Mouse (Mus musculus) G1E (cell line): ENCODE measurements around the gene Zfp697. TPM values are rescaled to one million over a fixed set of nuclear protein-coding genes. Genes with fewer than 3 reads are reported as not detected.
"Not testable (repeated sequence)": the region's sequence is repeated elsewhere in the genome, so short reads cannot be mapped to it uniquely, and the experiment has no call there.

ENCODE experiments used
- ATAC-seq: 2 replicates; pipeline ENCODE4 v1.8.0; 2016; ENCODE audit warnings: mild to moderate bottlenecking; ENCODE audit not compliant: insufficient number of reproducible peaks, poor library complexity, low FRiP score, severe bottlenecking; ENCODE audit errors: extremely low read depth
- DNase-seq: peaks from one replicate; pipeline ENCODE4 v3.0.0; 2012; ENCODE audit warnings: low spot score
- H3K27me3 ChIP-seq: 2 replicates; pipeline ENCODE4 v1.6.1; 2012; ENCODE audit warnings: mild to moderate bottlenecking, low read length, inconsistent platforms; ENCODE audit not compliant: insufficient read depth
- H3K36me3 ChIP-seq: replicated peaks from 2 replicates; pipeline ENCODE3; 2012; ENCODE audit warnings: mild to moderate bottlenecking, inconsistent platforms
- H3K4me1 ChIP-seq: 2 replicates; pipeline ENCODE4 v1.6.1; 2012; ENCODE audit warnings: low read depth, low read length, inconsistent platforms, mixed read lengths; ENCODE audit not compliant: insufficient read depth
- H3K4me3 ChIP-seq: 2 replicates; pipeline ENCODE4 v1.5.1; 2012; ENCODE audit warnings: low read depth, mild to moderate bottlenecking, inconsistent platforms, low read length, moderate library complexity, mixed read lengths
- H3K9me3 ChIP-seq: replicated peaks from 2 replicates; pipeline ENCODE4 v1.6.1; 2012; ENCODE audit warnings: inconsistent platforms
- CTCF ChIP-seq: IDR thresholded peaks from 2 replicates; pipeline ENCODE4 v1.5.1; 2012; ENCODE audit warnings: low read depth, low read length, inconsistent platforms, mixed read lengths
- GATA1 ChIP-seq: IDR thresholded peaks from 2 replicates; pipeline ENCODE4 v1.6.1; 2012; ENCODE audit warnings: borderline replicate concordance, low read length, inconsistent platforms, mixed read lengths
- GATA2 ChIP-seq: IDR thresholded peaks from 2 replicates; pipeline ENCODE4 v1.6.1; 2012; ENCODE audit warnings: low read depth, low read length, inconsistent platforms, borderline replicate concordance
- POLR2AphosphoS5 ChIP-seq: IDR thresholded peaks from 2 replicates; pipeline ENCODE4 v1.6.1; 2012; ENCODE audit warnings: low read depth, low read length, inconsistent platforms; ENCODE audit not compliant: insufficient replicate concordance
- TAL1 ChIP-seq: conservative IDR thresholded peaks from 2 replicates; pipeline ENCODE4 v1.6.1; 2012; ENCODE audit warnings: low read depth, low read length, inconsistent platforms, mixed read lengths
- polyA plus RNA-seq: library from polyadenylated mRNA; stranded (reverse); fragments of >175 nt; gene quantifications from 2 replicates; pipeline ENCODE4 v1.2.3, GENCODE M21; 2012
- total RNA-seq, 2 experiments: library from RNA; stranded (forward) in 1 of 2; stranded (reverse) in 1 of 2; fragments of 200-1000 nt in 1 of 2; fragments of >200 nt in 1 of 2; fragmentation: Nextera tagmentation in 1 of 2; gene quantifications; 2 replicates each; pipeline ENCODE4 v1.2.3; 2014 to 2017

The Zfp697 gene
- total and polyA plus RNA-seq, 3 experiments = 0.16 TPM; not detected in 2

DNA sequence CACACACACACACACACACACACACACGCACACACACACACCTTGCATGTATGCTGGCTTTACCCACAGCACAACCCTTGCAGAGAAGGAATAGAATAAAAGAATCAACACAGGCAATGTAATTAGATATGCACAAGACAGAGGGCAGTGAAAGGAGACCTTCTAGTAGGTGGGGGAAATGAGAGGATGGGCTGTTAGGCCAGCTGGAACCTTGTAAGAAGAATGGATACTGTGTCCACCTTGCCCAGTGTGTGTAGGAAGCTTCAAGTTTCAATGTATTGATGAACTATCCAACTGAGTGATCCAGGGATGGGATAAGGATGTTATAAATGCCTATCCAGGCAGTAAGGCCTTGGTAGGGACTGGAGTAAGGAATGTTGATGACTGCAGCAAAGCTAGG lies 52.8 kb downstream of the Zfp697 start:
- Histone ChIP-seq H3K4me1 (no peaks in the 10 kb centered on the region), H3K36me3 (no peaks in the 10 kb centered on the region), H3K27me3 (no peaks in the 10 kb centered on the region), H3K4me3 (no peak overlapping the region), H3K9me3 (peaks cover 27% of the 10 kb centered on the region)
- TF ChIP-seq CTCF (no peak), GATA1 (no peak), POLR2AphosphoS5 (no peak), GATA2 (no peak), TAL1 (no peak)
- ATAC-seq (no peak), DNase-seq (no peak)

DNA sequence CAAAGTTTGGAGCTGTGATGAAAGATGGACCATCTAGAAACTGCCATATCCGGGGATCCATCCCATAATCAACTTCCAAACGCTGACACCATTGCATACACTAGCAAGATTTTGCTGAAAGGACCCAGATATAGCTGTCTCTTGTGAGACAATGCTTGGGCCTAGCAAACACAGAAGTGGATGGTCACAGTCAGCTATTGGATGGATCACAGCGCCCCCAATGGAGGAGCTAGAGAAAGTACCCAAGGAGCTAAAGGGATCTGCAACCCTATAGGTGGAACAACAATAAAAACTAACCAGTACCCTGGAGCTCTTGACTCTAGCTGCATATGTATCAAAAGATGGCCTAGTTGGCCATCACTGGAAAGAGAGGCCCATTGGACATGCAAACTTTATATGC lies 60.0 kb downstream of the Zfp697 start:
- not testable (repeated sequence) for H3K9me3 ChIP-seq, H3K36me3 ChIP-seq, H3K27me3 ChIP-seq, ATAC-seq, H3K4me3 ChIP-seq, DNase-seq, H3K4me1 ChIP-seq

DNA sequence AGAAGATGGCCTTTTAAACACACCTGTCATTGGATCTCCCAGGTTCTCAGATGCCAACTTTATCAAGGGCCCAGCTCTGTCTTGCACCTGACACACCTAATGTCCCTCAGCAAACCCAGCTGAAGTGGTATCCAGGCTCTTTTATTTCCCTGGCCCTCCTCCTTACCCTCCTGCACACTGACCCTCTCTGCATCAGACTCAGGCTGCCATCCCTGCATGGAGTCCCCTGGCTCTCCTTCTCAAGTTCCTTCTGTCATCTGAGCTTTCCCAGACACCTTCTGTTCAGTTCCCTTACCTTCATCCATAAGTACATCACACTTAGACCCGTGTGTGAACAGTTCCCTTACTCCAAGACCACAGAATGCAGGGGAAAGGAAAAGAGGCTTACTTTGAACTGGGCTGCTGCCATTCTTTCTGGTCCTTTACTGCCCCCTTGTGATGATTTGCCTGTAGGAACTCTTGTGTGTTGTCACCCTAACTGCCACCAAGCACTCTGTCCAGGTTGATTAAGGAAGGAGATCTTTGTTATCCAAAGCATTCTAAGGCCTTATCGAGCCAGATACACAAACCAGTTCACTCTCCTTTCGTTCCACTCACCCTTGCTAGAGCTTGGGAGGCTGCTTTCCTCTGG lies 61.0 kb downstream of the Zfp697 start:
- H3K4me1 ChIP-seq, DNase-seq, H3K9me3 ChIP-seq, H3K4me3 ChIP-seq, H3K36me3 ChIP-seq, ATAC-seq, H3K27me3 ChIP-seq: not testable (repeated sequence)

DNA sequence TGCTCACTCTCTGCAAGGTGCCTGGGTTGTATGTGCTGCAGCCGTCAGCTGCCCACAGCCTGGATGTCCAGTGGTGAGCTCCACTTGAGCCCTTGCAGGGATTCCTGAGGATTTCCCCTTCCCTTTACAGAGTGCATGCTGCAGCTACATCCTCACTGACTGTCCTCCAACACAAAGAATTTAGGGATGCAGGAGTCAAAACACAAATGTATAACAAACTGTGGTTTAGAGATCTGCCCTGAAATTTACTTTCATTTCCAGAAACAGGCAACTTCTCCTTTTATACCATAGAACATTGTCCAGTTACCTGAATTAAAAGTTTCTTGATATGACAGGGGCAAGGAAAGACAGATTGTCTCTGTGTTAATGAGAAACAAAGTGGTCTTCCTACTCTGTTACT lies 61.7 kb downstream of the Zfp697 start:
- not testable (repeated sequence) for H3K9me3 ChIP-seq, DNase-seq, H3K4me3 ChIP-seq, ATAC-seq, H3K36me3 ChIP-seq, H3K4me1 ChIP-seq, H3K27me3 ChIP-seq

DNA sequence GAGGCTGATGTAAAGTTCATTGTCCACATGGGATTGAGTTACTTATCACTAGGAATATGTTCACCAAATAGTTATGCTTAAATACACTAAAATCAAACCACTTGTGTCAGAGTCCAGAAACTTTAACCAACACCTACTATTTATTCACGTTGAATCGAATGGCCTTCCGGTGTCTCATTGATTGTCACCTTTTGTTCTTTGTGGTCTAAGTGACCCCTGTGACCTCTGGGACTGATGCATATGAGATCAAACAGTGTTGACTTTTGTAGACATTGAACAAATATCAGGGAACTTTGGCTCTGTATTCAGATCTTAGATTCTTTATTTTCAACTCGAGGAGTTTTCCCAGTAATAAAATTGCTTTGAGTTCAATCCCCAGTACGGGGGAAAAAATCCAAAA lies 71.5 kb downstream of the Zfp697 start:
- H3K4me3 ChIP-seq, DNase-seq, H3K9me3 ChIP-seq, H3K36me3 ChIP-seq, H3K4me1 ChIP-seq, H3K27me3 ChIP-seq, ATAC-seq: not testable (repeated sequence)

DNA sequence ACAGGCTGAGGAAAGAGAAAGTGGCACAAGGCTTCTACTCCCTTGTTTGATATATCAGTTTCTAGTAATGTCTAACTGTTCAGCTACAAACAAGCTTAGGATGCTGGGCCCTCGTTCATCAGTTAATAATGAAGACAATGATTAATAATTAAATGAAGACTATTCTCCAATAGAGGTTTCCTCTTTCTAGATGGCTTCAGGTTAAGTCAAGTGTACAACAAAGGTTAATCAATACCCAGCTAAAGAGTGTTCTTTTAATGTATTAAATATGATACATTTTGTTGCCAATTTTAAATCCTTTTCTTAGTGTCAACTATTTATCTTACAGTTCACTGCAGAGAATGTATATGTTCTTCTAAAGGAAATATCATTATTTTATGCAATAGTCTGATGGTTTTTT lies 74.8 kb downstream of the Zfp697 start, which contains the start of gene Gm4450:
Gm4450 (minus strand) TSS at position 101 of the 400 bp plus-strand sequence.
- DNase-seq, H3K4me3 ChIP-seq, H3K27me3 ChIP-seq, ATAC-seq, H3K36me3 ChIP-seq, H3K9me3 ChIP-seq, H3K4me1 ChIP-seq: not testable (repeated sequence)

DNA sequence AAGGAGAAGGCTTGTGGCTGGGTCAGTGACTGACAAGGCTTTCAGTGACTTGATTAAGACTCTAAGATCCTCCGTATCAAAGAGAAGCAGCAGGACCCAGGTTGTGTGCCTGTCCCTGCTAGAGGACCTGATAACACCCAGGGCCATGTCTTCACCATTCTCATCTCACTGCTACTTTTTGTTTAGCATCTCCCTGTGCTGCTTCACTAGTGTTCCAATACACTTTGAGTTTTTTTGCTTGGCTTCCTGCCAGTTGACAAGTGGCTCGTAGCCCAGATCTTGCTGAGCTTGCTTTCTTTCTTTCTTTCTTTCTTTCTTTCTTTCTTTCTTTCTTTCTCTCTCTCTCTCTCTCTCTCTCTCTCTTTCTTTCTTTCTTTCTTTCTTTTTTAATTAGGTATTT lies 87.1 kb downstream of the Zfp697 start:
- H3K9me3 ChIP-seq, H3K4me1 ChIP-seq, ATAC-seq, H3K4me3 ChIP-seq, H3K36me3 ChIP-seq, H3K27me3 ChIP-seq, DNase-seq: not testable (repeated sequence)

DNA sequence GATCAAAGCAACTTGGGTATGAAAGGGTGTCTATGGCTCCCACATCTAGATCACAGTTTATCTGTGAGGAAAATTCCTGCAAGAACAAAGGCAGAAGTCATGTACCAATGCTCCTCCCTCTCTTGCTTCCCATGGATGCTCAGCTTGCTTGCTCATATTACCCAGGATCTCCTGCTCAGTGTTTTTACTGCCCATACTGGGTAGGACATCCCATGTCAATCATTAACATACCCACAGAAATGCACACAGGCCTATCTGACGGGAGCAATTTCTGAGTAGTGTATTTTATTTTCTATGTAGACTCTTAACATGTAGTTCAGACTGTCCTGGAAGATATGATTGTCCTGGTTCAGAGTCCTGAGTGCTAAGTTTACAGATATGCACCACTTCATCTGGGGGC lies 88.8 kb downstream of the Zfp697 start:
- not testable (repeated sequence) for DNase-seq, H3K36me3 ChIP-seq, H3K9me3 ChIP-seq, H3K27me3 ChIP-seq, H3K4me1 ChIP-seq, H3K4me3 ChIP-seq, ATAC-seq

DNA sequence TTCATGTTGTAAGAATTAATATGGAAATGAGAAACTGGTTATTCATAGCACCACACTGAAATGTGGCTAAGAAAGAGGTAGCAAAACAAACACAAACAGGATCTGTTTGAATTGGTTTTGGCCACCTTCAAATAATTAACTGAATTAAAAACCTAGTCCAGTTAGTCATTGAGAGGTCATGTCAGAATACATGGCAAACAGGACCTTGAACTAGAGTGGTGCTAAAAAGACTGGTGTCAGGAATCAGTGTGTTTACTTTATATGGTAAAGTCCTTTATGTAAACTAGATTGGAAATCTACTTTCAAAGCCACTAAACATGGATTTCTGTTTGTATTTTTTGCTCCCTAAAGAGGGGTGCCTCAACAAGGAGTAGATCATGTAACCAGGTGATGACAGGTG lies 89.2 kb downstream of the Zfp697 start:
- not testable (repeated sequence) for H3K36me3 ChIP-seq, H3K27me3 ChIP-seq, H3K4me1 ChIP-seq, DNase-seq, H3K9me3 ChIP-seq, ATAC-seq, H3K4me3 ChIP-seq

DNA sequence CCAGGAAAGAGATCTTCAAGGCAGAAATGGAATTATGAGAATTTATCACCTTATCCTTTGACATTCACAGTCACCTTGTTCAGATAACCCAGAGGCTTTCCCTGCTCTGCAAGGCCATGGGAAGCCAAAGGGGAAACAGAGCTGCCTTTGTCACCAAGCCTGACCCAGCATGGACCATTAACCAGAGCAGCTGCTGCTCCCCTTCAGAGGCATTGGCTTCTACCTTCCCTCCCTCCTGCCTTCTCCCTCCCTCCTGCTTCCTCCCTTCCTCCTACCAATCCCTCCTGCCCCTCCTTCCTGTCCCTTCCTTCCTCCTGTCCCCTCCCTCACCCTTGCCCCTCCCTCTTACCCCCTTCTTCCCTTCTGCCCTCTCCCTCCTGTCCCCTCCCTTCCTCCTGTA lies 111.9 kb downstream of the Zfp697 start:
- ATAC-seq, H3K36me3 ChIP-seq, H3K4me3 ChIP-seq, DNase-seq, H3K27me3 ChIP-seq, H3K4me1 ChIP-seq, H3K9me3 ChIP-seq: not testable (repeated sequence)

DNA sequence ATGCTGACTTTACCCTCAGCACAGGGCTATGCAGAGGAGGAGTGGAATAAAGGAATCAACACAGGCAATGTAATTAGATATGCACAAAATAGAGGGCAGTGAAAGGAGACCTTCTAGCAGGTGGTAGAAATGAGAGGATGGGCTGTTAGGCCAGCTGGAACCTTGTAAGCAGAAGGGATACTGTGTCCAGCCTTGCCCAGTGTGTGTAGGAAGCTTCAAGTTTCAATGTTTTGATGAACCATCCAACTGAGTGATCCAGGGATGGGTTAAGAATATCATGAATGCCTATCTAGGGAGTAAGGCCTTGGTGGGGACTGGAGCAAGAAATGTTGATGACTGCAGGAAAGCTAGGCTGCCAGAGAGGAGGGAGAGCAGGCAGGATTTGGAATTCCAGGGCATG lies 112.8 kb downstream of the Zfp697 start:
- not testable (repeated sequence) for H3K4me1 ChIP-seq, H3K9me3 ChIP-seq, H3K4me3 ChIP-seq, ATAC-seq, H3K36me3 ChIP-seq, DNase-seq, H3K27me3 ChIP-seq
